Mouse (Mus musculus) lung, postnatal 25 days (tissue): ENCODE measurements at regions not wholly inside any gene's neighbourhood (a gene's known extent, or its start where the extent isn't known, plus 50 kb on each side); places are given as distances from the start of the nearest gene placed in this dataset.

ENCODE experiments used
- DNase-seq: peaks from one replicate; pipeline ENCODE4 v3.0.0; 2022; ENCODE audit warnings: low spot score

GRCm38 (mm10) chr11:45241671-45242070, 610.2 kb upstream of the Clint1 start:
- no peak for DNase-seq

DNA sequence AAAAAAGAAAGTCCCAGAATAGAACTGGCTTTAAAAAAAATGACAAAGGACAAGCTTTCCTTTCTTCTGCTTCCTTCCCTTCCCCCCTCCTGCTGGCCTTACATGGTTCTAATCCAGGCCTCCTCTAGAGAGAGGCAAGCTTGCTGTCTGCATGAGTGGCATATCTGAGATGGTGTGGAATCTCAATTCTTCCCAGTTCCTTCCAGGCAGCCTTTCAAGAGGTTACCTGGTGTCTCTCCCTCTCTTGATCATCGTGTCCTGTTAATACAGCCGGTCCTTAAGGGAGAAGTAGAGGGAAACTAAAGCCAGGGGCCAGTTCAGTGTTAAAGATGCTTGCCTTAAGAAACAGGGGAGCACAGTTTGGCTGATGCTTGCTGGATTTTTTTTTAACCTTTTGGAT, 607.1 kb upstream of the Clint1 start:
- DNase-seq: no peak

- DNase-seq: no peak
Measured at GRCm38 (mm10) chr11:45256019-45256418, 595.8 kb upstream of the Clint1 start.

- no peak for DNase-seq
Measured at GRCm38 (mm10) chr11:45262198-45262597, 589.7 kb upstream of the Clint1 start.

- DNase-seq: no peak
Measured at GRCm38 (mm10) chr11:45264001-45264400, 587.9 kb upstream of the Clint1 start.

DNA sequence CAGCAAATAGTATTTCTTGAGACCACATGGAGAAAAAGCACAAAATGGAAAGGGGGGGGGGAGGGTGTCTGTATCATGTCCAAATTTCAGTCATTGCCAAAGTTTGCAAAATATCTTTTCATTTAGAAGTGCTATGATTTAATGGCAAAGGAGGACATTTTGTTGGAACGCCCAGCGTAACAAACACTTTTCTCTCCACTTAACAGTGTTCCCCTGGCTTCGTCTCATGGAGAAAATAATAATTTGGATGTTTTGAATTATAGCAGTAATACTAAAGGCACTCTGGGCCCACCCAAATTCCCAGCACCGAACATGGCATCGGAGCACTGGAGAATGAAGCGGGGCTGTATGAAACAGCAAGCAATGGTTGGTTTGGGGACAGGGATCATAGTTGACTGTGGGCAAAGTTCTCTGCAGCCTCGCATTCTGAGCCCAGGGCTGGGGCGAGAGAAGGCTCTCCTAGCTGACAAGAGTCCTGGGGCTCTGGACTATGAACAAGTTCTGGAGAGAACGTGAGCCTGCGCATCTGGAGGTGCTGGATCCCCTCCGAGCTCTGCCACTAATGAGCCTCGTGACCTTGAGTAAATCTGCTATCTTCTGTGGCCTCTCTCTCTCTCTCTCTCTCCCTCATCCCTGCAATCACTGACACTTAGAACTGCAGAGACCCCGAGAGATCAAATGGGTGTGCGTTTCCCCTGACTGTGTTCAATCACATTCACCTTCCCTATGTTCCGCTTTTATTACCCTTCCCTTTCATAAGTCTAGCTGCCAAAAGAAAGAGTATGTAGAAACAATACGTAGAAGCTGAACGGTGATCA, 586.5 kb upstream of the Clint1 start:
- DNase-seq: no peak

- DNase-seq: no peak
Measured at GRCm38 (mm10) chr11:45265989-45266302, 585.9 kb upstream of the Clint1 start.

- peak; percentile 8 for DNase-seq
Measured at GRCm38 (mm10) chr11:45269215-45269614, 582.6 kb upstream of the Clint1 start.

DNA sequence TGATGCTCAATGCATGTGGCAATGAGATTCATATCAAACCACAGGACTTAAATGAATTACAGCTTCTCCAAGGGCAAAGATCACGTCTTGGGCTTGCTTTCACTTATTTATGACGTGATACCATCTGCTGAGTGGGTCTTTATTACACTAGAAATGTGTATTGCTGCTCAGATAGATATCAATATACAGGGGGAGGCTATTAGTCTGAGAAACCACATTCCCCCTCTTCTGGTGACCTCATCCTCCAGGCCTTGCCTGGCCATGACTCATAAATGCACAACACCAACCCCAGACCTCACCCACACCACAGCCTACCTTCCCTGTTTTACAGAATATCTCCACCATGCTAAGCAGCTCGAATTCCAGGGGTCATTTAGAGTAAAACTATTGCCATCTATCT, 580.6 kb upstream of the Clint1 start:
- DNase-seq: no peak

DNA sequence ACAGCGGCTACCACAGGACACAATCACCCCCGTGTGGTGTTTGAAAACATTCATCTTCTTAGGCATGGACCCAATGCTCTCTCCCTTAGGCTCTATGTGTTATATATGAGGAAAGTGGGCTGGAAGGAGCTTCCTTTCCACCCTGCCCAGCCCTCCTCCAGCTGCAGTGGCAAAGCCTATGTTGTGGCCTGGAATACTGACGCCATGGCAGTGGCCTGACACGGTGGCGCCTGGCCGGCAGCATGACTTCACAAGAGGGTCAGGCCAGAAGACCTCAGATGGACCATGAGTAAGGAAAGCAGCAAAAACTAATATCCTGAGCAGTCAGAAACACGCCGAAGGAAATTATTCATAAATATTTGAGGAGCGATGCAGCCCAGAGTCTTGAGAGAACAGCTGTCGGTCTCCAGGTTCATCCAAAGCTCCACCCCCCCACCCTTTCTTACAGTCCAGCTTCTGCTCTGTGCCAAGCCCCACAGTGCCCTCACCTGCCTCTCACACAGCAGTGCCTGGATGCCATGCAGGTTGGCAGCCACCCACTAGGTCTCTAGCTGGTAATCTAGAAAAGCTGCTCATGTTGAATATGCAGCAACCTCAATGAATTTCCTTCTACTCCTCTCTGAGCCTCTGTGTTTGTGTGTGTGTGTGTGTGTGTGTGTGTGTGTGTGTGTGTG, 577.3 kb upstream of the Clint1 start:
- no peak for DNase-seq

DNA sequence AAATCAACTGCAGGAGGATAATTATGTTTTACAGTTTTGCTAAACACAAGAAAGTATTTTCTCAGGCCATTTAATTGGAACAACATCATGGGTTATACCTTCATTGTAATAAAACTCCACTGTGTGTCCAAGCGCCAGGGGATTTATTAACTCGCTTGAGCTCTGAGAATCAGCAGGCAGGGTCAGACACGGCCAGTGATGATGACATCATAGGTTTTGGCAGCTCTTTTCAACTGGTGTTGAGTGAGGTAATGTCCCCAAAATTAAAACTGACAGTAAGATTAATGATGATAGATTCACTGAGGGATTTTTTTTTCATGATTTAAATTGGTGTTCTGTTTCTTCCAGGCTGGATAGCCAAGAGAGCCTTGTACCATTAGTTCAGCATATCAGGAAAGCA, 576.7 kb upstream of the Clint1 start:
- DNase-seq: peak; percentile 4

- no peak for DNase-seq
Measured at GRCm38 (mm10) chr11:45296772-45297171, 555.1 kb upstream of the Clint1 start.

- DNase-seq: no peak
Measured at GRCm38 (mm10) chr11:45311934-45312333, 539.9 kb upstream of the Clint1 start.

DNA sequence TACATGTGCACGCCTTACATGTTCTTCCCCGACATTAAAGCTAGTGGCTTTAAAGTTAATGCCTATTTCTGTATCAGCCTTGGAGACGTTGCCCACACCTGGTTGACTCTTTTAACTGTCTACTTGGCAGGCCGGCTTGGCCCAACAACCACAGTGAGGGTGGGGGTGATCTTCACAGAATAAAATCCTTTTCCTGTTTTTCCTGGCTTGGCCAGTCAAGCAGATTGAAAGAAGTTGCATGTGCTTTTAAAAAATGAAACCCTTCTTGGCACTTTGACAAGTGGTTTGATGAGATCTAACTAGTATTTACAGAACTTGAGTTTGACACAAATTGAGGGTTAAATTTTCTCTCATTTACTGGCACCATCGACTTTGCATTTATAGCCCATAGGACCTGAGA, 528.1 kb upstream of the Clint1 start:
- DNase-seq: peak; percentile 0

DNA sequence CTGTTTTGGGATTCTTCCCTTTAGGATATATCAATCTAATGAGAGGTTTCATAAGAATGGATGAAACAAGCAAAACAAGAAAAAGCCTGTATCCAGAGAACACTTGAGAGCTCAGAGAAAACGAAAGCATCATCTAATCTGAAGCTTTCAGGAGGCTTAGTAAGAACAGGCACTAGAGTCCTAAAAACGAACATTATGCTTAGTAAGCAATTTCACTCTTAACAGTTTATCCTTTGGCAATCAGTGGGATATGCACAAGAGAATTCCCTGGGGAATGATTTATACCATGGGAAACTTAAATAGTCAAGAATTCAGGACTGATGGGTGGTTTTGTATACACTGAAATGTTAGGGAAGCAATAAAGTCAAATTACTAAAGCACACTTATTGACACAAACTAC, 521.5 kb upstream of the Clint1 start:
- DNase-seq: no peak

- no peak for DNase-seq
Measured at GRCm38 (mm10) chr11:45333756-45334155, 518.1 kb upstream of the Clint1 start.

DNA sequence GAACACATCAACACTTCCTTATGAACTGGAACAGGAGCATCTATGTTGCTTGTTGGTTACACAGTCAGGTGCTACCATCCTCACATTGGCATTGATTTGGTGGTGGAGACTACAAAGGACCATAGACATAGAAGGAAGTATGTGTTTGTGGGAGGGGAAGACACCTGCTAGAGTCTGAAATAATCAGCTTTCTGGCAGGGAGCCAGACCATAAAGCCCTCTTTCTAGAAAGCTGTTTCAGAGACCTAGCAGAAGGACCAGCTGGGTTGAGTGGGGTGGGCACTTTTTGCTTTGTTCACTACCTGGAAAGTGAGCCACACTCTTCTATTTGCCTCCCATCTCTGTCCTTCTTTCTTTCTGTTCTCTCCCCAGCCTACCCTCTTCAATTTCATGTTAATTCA, 502.5 kb upstream of the Clint1 start:
- DNase-seq: no peak

- no peak for DNase-seq
Measured at GRCm38 (mm10) chr11:45365343-45365742, 486.5 kb upstream of the Clint1 start.

DNA sequence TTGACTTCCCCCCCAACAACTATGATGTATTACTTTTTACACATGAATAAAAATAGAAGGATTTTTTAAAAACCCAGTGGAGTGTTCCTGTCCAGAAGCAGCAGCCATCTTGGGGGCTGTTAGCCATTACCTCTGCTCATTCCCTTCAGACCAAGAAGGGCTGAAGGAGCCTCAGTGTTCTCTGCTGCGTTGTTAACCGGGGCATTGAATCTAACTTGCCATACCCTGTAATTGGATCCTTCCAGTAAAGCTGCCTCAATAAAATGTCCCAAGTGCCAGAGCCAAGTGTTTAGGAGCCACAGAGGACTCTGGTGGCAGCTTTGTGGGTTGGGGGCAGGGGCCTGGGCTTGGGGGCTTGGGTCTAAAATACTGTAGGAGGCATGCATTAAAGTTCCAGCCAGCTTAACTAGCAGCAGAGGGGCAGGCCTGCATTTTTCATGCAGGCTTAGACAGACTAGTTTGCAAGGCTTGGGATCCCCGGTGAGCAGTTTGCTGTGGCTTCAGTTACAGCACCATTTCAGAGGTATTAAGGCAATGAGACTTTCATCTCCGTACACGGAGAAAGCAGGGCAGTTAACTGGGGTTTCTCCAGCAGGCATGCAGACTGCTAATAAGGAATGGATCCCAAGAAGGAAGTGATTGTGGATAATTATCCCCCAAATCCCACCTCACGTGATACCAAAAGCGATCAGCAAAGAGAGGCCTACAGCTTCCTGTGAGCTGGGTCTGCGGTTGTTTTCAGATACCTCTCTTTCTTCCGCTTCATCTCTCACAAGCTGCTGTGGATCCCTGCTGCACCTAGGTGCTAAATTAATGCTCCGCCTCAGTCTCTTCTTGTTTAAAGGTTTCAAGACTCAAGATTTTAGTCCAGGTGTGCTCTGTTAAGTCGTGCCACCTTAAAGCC, 462.4 kb upstream of the Clint1 start:
- no peak for DNase-seq

DNA sequence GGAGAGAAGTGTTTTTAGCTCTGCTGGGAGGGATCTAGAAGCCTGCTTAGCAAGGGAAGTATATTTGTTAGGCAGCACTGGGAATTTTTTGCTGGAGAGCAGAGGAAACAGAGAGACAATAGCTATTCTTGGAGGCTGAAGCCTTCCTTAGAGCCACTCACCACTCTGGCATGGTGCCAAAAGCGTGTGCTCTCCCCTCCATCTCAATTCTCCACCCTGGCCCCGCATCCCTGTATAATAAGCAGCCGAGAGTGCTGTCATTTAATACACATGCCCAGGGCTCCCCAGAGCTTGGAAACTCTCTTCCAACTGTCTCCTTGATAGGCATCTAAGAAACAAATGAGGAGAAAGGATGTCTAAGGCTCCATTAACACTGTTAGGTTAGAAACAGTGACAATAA, 455.8 kb upstream of the Clint1 start:
- DNase-seq: no peak

GRCm38 (mm10) chr11:45398188-45398587, 453.7 kb upstream of the Clint1 start:
- no peak for DNase-seq

- DNase-seq: no peak
Measured at GRCm38 (mm10) chr11:45404377-45405029, 447.3 kb upstream of the Clint1 start.
